Mouse (Mus musculus) brain, embryonic 14.5 days (tissue): ENCODE results near the gene Vmn1r224. TPM values are rescaled to one million over a fixed set of nuclear protein-coding genes. Genes with fewer than 3 reads are reported as not detected.

Source experiments
- DNase-seq: peaks from one replicate; pipeline ENCODE4 v3.0.0-alpha.2; 2011; ENCODE audit warnings: low read depth
- CTCF ChIP-seq: fragments of 200-500 bp; IDR thresholded peaks from 2 replicates; pipeline ENCODE4 v1.5.1; 2012; ENCODE audit warnings: inconsistent platforms, mild to moderate bottlenecking, moderate library complexity, borderline replicate concordance; ENCODE audit not compliant: insufficient read depth, insufficient read length; ENCODE audit errors: extremely low read depth
- POLR2A ChIP-seq: fragments of 200-500 bp; IDR thresholded peaks from 2 replicates; pipeline ENCODE4 v1.6.1; 2012; ENCODE audit warnings: mild to moderate bottlenecking, inconsistent platforms, borderline replicate concordance; ENCODE audit not compliant: poor library complexity, insufficient read depth, insufficient read length, severe bottlenecking; ENCODE audit errors: extremely low read depth
- polyA plus RNA-seq: library from polyadenylated mRNA; depleted of rRNA; stranded (reverse); fragments of >200 nt; gene quantifications from 2 replicates; pipeline ENCODE4 v1.2.3, GENCODE M21; 2012; rRNA removed

Vmn1r224 gene
- polyA plus RNA-seq: not detected in 2 replicates

DNA sequence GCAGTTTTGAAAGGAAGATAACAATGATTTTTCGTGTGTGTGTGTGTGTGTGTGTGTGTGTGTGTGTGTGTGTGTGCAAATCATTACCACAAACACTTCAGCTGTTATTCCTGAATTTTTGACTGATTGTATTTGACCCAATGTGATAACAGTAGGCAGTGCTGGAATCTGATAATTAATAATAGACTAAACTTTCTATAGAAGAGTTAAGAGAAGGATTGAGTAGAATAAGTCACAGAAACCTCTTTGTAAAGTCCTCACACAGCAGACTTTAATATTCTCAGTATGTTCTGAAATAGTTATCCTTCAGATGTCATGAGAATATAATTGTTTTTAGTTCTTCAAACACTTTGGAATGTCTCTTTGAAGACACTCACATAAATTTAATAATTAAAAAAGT lies at the start of gene Vmn1r224:
Gene Vmn1r224, plus strand, starts transcription at position 301 of the 400 bp plus-strand sequence.
- TF ChIP-seq CTCF (no peak), POLR2A (no peak)
- no peak for DNase-seq

DNA sequence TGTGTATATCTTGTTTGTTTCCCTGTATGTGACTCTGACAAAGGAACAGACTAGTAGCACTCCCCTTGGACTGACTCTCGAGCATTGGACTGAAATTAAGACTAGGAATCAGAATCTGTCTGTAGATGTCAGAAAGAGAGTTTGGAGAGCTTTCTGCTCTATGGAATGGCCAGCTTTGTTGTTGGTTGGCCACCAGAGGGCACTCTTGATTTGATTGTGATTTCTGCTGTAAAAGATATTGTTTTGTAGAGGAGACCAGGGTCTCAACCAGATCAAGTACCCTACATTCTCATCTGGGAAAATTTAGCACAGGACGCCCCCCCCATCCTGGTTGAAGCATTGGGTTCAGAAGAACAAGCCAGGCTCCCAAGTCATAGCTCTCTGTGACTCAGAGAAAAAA lies 14.8 kb upstream of the Vmn1r224 start:
- TF ChIP-seq CTCF: no peak
- TF ChIP-seq POLR2A: no peak
- DNase-seq: no peak

DNA sequence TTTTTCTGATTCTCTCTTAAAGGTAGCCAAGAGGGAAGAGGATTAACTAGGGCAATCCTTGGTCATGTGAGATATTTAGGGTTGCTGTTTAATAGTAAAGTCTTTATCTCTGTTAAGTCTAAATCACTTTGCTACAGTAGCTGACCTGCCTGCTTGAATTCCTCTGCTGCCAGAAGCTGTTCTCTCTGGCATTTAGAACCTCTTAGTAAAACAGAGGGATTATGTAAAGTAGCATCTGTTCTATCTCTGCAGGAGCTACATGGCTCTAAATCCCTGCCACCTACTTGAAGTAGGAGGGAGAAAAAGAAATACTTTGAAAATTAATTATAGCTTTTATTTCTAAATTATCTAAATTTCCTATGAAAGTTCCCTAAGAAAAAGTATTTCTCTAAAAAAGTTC lies 25.3 kb downstream of the Vmn1r224 start:
- no peak for DNase-seq
- TF ChIP-seq CTCF: no peak
- no peak for TF ChIP-seq POLR2A

DNA sequence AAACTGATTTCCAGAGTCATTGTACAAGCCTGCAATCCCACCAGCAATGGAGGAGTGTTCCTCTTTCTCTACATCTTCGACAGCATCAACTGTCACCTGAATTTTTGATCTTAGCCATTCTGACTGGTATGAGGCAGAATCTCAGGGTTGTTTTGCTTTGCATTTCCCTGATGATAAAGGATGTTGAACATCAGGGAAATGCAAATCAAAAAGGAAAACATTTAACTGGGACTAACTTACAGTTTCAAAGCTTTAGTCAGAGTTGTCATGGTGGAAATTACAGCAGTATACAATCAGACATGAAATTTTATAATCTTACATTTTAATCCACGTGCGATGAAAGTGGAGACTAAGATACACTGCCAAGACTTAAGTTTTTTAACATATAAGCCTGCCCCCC lies 59.4 kb downstream of the Vmn1r224 start:
- no peak for TF ChIP-seq CTCF
- no peak for TF ChIP-seq POLR2A
- no peak for DNase-seq

Other genes starting within 250 kb of the Vmn1r224 start
- gene Fpr-rs6, start 231.0 kb upstream of the Vmn1r224 start, polyA plus RNA-seq: not detected in 2 replicates
- gene Vmn2r105, start 179.1 kb upstream of the Vmn1r224 start, polyA plus RNA-seq: not detected in 2 replicates
- gene Vmn2r106, start 128.6 kb upstream of the Vmn1r224 start, polyA plus RNA-seq: not detected in 2 replicates
- gene Vmn2r107, start 68.9 kb upstream of the Vmn1r224 start, polyA plus RNA-seq: not detected in 2 replicates
- gene Vmn2r108, start 67.2 kb downstream of the Vmn1r224 start, polyA plus RNA-seq: not detected in 2 replicates
- gene Vmn1r225, start 84.0 kb downstream of the Vmn1r224 start, polyA plus RNA-seq: not detected in 2 replicates
- not detected in 2 replicates for gene Vmn2r109, start 150.6 kb downstream of the Vmn1r224 start, polyA plus RNA-seq
- gene Vmn2r110, start 182.3 kb downstream of the Vmn1r224 start, polyA plus RNA-seq: not detected in 2 replicates
- gene Fpr-rs3, start 210.7 kb downstream of the Vmn1r224 start, polyA plus RNA-seq: not detected in 2 replicates